Mouse (Mus musculus) cortical plate, adult 2 months (tissue): ENCODE data around the gene Zfp960. TPM values are rescaled to one million over a fixed set of nuclear protein-coding genes. Genes with fewer than 3 reads are reported as not detected.
A peak's percentile ranks its signal among the peaks of the same experiment; 100 is the strongest.
"Not testable (repeated sequence)": the region's sequence is repeated elsewhere in the genome, so short reads cannot be mapped to it uniquely, and the experiment has no call there.

ENCODE experiments used
- H3K27ac ChIP-seq: fragments of 200-500 bp; 2 replicates; pipeline ENCODE4 v1.5.1; 2012; ENCODE audit warnings: low read length, control low read depth, inconsistent platforms; ENCODE audit not compliant: insufficient read depth
- H3K4me1 ChIP-seq: fragments of 200-500 bp; 2 replicates; pipeline ENCODE4 v1.6.1; 2011; ENCODE audit warnings: low read length; ENCODE audit not compliant: control insufficient read depth, insufficient read depth
- H3K4me3 ChIP-seq: fragments of 200-500 bp; 2 replicates; pipeline ENCODE4 v1.5.1; 2011; ENCODE audit warnings: mild to moderate bottlenecking, low read length, control low read depth; ENCODE audit not compliant: insufficient read depth
- polyA plus RNA-seq: library from polyadenylated mRNA; depleted of rRNA; stranded (reverse); fragments of >200 nt; gene quantifications from 2 replicates; pipeline ENCODE4 v1.2.3, GENCODE M21; 2012; rRNA removed

Zfp960 gene
- 2.5 and 2.9 TPM in 2 replicates for polyA plus RNA-seq

DNA sequence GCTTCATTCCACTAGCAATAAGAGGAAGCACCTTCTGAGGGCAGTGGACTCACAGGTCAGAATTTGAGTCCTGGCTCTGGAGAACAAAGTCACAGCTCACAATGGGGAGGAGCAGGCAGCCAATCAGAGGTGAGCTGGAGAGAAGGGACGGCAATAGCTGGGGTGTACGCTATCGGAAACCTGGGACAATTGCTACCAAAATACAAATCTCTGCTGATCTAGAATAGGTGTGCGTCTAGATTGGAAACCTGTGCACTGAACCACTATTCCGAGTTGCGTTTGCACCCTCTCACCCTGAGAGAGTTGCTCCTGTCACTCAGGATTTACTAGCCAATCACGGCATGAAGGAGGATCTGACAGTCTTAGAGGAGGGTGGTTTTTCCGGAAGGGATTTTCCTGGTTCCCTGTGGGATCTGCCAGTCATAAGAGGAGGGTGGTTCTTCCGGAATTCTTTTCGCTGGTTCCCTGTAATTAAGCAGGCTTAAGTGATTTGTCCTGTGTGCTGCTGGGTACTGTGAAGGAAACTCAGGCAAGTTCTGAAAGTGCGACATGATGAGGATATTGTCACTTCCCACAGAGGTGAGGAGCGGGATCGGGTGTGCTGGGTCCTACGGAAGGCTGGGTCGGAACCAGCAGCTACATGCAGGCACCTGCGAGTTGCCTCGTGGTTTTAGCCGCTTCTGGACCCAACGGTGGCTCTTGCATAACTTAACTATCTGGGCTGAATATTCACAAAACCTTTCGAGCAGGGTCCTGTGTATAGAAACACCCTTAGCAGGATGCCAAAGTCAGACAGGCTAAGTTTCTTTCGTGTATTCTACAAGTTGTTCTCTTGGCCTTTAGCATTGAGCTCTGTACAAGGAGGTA lies at the start of gene Zfp960:
Zfp960 (plus strand) TSS at position 486 of the 867 bp plus-strand sequence.
- not testable (repeated sequence) for H3K4me1 ChIP-seq, H3K27ac ChIP-seq
- peak within 1 kb of the TSS; percentile 54 for H3K4me3 ChIP-seq

DNA sequence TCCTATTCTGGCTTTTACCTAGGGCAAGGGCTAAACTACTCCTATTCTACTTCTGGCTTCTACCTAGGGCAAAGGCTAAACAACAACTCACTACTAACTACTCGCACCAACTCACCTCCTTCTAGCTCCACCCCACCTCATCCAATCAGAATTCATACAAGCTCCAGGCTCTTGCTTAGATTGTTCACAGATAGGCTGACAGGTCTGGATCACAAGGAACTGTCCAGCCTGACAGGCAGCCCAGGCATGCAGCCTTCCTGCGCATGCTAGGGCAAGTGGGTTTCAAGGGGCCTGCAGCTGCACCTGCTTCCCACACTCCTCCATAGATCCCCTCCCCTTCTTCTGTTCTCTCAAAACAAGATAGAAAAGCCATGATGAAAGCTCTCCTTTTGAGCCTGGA lies 45.8 kb upstream of the Zfp960 start:
- not testable (repeated sequence) for H3K4me1 ChIP-seq, H3K4me3 ChIP-seq, H3K27ac ChIP-seq

DNA sequence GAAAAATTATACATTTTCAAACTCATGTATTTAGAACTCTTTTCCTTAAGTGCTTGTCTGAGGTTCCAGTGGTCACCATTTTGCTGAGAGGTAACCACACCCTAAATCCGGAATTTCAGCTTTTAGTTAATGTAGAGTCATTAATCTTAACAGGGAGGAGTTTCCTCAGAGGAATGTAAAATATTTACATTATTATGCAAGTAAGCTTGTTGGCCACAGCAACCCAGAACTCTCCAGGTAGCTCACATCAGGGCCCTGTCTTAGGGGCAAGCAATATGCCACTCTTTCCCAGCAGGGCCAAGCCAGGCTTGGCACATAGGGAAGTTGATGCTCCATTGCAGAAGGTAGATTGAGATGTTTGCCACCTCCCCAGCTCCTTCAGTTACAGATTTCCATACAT lies 4.3 kb upstream of the Zfp960 start:
- not testable (repeated sequence) for H3K27ac ChIP-seq, H3K4me3 ChIP-seq, H3K4me1 ChIP-seq

DNA sequence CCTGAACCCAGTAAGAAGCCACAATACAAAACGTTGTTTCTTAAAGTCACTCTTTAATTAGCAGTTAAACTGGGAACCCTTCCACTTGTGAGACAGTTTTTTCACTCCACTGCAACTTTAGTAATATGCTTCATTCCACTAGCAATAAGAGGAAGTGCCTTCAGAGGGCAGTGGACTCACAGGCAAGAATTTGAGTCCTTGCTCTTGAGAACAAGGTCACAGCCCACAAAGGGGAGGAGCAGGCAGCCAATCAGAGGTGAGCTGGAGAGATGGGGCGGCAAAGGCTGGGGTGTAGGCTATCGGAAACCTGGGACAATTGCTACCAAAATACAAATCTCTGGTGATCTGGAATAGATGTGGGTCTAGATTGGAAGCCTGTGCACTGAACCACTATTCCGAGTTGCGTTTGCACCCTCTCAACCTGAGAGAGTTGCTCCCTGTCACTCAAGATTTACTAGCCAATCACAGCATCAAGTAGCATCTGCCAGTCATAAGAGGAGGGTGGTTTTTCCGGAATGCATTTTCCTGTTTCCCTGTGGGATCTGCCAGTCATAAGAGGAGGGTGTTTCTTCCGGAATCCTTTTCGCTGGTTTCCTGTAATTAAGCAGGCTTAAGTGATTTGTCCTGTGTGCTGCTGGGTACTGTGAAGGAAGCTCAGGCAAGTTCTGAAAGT lies 57.1 kb downstream of the Zfp960 start, which contains the start of gene Zfp97:
Zfp97 (plus strand) TSS at position 586 of the 673 bp plus-strand sequence.
- not testable (repeated sequence) for H3K27ac ChIP-seq, H3K4me1 ChIP-seq, H3K4me3 ChIP-seq

Other genes starting within 250 kb of the Zfp960 start
- gene Zfp97, start 57.3 kb downstream of the Zfp960 start, polyA plus RNA-seq: 2.2 and 2.3 TPM in 2 replicates